Mouse (Mus musculus) forebrain, postnatal 0 days (tissue): Measurements from ENCODE around the gene Txnrd1. TPM values are rescaled to one million over a fixed set of nuclear protein-coding genes. Genes with fewer than 3 reads are reported as not detected.
A peak's percentile ranks its signal among the peaks of the same experiment; 100 is the strongest.

Source experiments
- ATAC-seq: fragments of 200-750 bp; cut with Nextera tagmentation; 2 replicates; pipeline ENCODE4 v1.8.0; 2017; ENCODE audit warnings: mild to moderate bottlenecking, moderate library complexity
- DNase-seq: peaks from one replicate; pipeline ENCODE4 v3.0.0-alpha.2; 2015
- H3K27ac ChIP-seq: fragments of 300-500 bp; sonication (generic); 2 replicates; pipeline ENCODE4 v1.5.1; 2014; ENCODE audit warnings: low read depth, mild to moderate bottlenecking, antibody characterized with exemption, low read length, moderate library complexity, mixed read lengths
- H3K27me3 ChIP-seq: fragments of 300-500 bp; sonication (generic); 2 replicates; pipeline ENCODE4 v1.6.1; 2014; ENCODE audit warnings: mild to moderate bottlenecking, low read length, mixed read lengths; ENCODE audit not compliant: insufficient read depth
- H3K36me3 ChIP-seq: fragments of 300-500 bp; sonication (generic); 2 replicates; pipeline ENCODE4 v1.6.1; 2014; ENCODE audit warnings: mild to moderate bottlenecking, moderate library complexity; ENCODE audit not compliant: insufficient read depth
- H3K4me1 ChIP-seq: fragments of 300-500 bp; sonication (generic); 2 replicates; pipeline ENCODE4 v1.6.1; 2014; ENCODE audit warnings: antibody characterized with exemption; ENCODE audit not compliant: insufficient read depth
- H3K4me2 ChIP-seq: fragments of 300-500 bp; sonication (generic); 2 replicates; pipeline ENCODE4 v1.6.1; 2014; ENCODE audit warnings: low read depth, mild to moderate bottlenecking, moderate library complexity
- H3K4me3 ChIP-seq: fragments of 300-500 bp; sonication (generic); 2 replicates; pipeline ENCODE4 v1.5.1; 2014; ENCODE audit warnings: low read depth, low read length, mixed read lengths
- H3K9ac ChIP-seq: fragments of 300-500 bp; sonication (generic); 2 replicates; pipeline ENCODE4 v1.6.1; 2014; ENCODE audit warnings: mild to moderate bottlenecking
- H3K9me3 ChIP-seq: fragments of 300-500 bp; sonication (generic); 2 replicates; pipeline ENCODE4 v1.6.1; 2016; ENCODE audit warnings: low read length
- CTCF ChIP-seq: sonication (generic); IDR thresholded peaks from 2 replicates; pipeline ENCODE4 v1.5.1; 2016; ENCODE audit warnings: antibody characterized with exemption, control low read depth, low read depth
- WGBS: fragments of 180-500 bp; shearing (Covaris S2); extraction: QIAGEN DNeasy Blood & Tissue Kit; methylation state at CpG from one replicate; pipeline ENCODE4 v1.1.7; 2014; 5-methylcytosine and 5-hydroxymethylcytosine counted together
- polyA plus RNA-seq: library from polyadenylated mRNA; unstranded; fragments of >200 nt; fragmentation: Nextera tagmentation; extraction: Ambion mirVana; gene quantifications from 2 replicates; pipeline ENCODE4 v1.2.1, GENCODE M21; 2015
- total RNA-seq: library from RNA; depleted of rRNA; stranded (reverse); fragments of >200 nt; gene quantifications from 2 replicates; pipeline ENCODE4 v1.2.3, GENCODE M21; 2014

The Txnrd1 gene
- total and polyA plus RNA-seq, 2 experiments from 2014 or later: 81.5 to 108 TPM

GRCm38 (mm10) chr10:82796471-82797118, 37.2 kb upstream of the Txnrd1 start:
- DNase-seq: peak; percentile 24
- ATAC-seq: no peak
- WGBS: 31% methylated on average over 12 of the region's 12 CpGs

DNA sequence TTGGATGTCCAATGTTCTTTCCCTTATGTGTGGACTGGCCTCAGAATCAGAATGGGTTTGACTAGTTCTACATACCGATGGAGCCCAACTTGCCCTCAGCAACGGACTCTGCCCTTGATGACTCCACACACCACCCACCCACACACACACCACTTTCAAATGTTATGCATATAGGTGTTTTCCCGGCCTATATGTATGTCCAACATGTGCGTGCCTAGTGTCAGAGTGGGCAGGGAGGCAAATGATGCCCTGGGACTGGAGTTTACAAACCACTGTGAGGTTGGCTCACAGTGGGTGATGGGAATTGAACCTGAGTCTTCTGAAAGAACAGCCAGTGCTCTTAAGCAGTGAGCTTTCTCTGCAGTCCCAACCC, 36.6 kb upstream of the Txnrd1 start:
- no peak for DNase-seq
- H3K9me3 ChIP-seq: no peaks in the 10 kb centered on the region
- TF ChIP-seq CTCF: no peak
- H3K36me3 ChIP-seq: no peaks in the 10 kb centered on the region
- H3K4me3 ChIP-seq: no peak overlapping the region
- H3K4me2 ChIP-seq: no peak overlapping the region
- H3K27ac ChIP-seq: no peak overlapping the region
- no peaks in the 10 kb centered on the region for H3K27me3 ChIP-seq
- no peak for ATAC-seq
- peaks cover 5% of the 10 kb centered on the region; the same call in 1 of the 2 replicates for H3K4me1 ChIP-seq
- H3K9ac ChIP-seq: no peak overlapping the region
- 91% methylated on average over 4 of the region's 4 CpGs for WGBS

More at GRCm38 (mm10) chr10:82796471-82797118, 37.2 kb upstream of the Txnrd1 start:
- peaks cover 5% of the 10 kb centered on the region; the same call in 1 of the 2 replicates for H3K4me1 ChIP-seq
- no peak overlapping the region for H3K4me3 ChIP-seq
- H3K4me2 ChIP-seq: no peak overlapping the region
- no peaks in the 10 kb centered on the region for H3K9me3 ChIP-seq
- no peaks in the 10 kb centered on the region for H3K36me3 ChIP-seq
- TF ChIP-seq CTCF: no peak
- H3K27ac ChIP-seq: no peak overlapping the region
- H3K9ac ChIP-seq: peak overlapping the region; percentile 19; the same call in 1 of the 2 replicates
- no peaks in the 10 kb centered on the region for H3K27me3 ChIP-seq

- no peaks in the 10 kb centered on the region for H3K27me3 ChIP-seq
- 64% methylated on average over 11 of the region's 11 CpGs for WGBS
Measured at GRCm38 (mm10) chr10:82798312-82798933, 35.3 kb upstream of the Txnrd1 start.

GRCm38 (mm10) chr10:82800094-82800493, 33.7 kb upstream of the Txnrd1 start:
- Histone ChIP-seq H3K4me2 (no peak overlapping the region), H3K27me3 (no peaks in the 10 kb centered on the region), H3K27ac (no peak overlapping the region), H3K9ac (no peak overlapping the region), H3K4me3 (no peak overlapping the region), H3K4me1 (peaks cover 2% of the 10 kb centered on the region; the same call in 1 of the 2 replicates), H3K9me3 (no peaks in the 10 kb centered on the region), H3K36me3 (no peaks in the 10 kb centered on the region)
- ATAC-seq (no peak), DNase-seq (no peak)
- 70% methylated on average over 5 of the region's 5 CpGs for WGBS
- no peak for TF ChIP-seq CTCF

More at GRCm38 (mm10) chr10:82798312-82798933, 35.3 kb upstream of the Txnrd1 start:
- Histone ChIP-seq H3K9ac (no peak overlapping the region), H3K4me3 (no peak overlapping the region), H3K9me3 (no peaks in the 10 kb centered on the region), H3K4me1 (peaks cover 5% of the 10 kb centered on the region; the same call in 1 of the 2 replicates), H3K36me3 (no peaks in the 10 kb centered on the region), H3K27ac (no peak overlapping the region), H3K4me2 (no peak overlapping the region)
- TF ChIP-seq CTCF: peak; percentile 25; the same call in 1 of the 2 replicates
- DNase-seq (no peak), ATAC-seq (no peak)

GRCm38 (mm10) chr10:82804396-82804795, 29.4 kb upstream of the Txnrd1 start:
- H3K4me3 ChIP-seq: no peak overlapping the region
- DNase-seq: no peak
- no peaks in the 10 kb centered on the region for H3K4me1 ChIP-seq
- no peaks in the 10 kb centered on the region for H3K9me3 ChIP-seq
- no peak overlapping the region for H3K9ac ChIP-seq
- no peaks in the 10 kb centered on the region for H3K27me3 ChIP-seq
- H3K36me3 ChIP-seq: no peaks in the 10 kb centered on the region
- no peak overlapping the region for H3K4me2 ChIP-seq
- ATAC-seq: no peak
- no peak for TF ChIP-seq CTCF
- 72% methylated on average over 3 of the region's 3 CpGs for WGBS
- no peak overlapping the region for H3K27ac ChIP-seq

DNA sequence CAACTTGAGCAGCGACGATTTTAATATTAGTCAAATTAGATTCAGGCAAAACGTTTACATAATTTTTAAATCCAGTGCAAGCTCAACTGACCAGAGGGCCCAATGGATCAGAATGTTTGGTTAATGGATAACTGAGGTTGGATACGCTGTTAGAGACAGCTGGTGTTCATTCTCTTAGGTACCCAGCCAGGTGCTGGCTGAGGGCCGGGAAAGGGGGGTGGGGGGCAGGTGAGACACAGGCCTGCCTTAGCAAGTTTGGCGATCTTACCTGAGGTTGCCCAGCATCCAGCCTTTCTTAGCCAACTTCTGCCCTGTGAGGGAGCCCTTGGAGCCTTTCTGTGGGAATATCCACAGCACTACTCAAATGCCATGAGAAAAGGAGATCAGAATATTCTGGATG, 28.6 kb upstream of the Txnrd1 start:
- Histone ChIP-seq H3K4me1 (no peaks in the 10 kb centered on the region), H3K4me2 (no peak overlapping the region), H3K4me3 (no peak overlapping the region), H3K27ac (no peak overlapping the region), H3K36me3 (no peaks in the 10 kb centered on the region), H3K27me3 (no peaks in the 10 kb centered on the region), H3K9me3 (no peaks in the 10 kb centered on the region), H3K9ac (no peak overlapping the region)
- no peak for ATAC-seq
- no peak for DNase-seq
- 90% methylated on average over 6 of the region's 6 CpGs for WGBS
- TF ChIP-seq CTCF: no peak

- H3K27me3 ChIP-seq: no peaks in the 10 kb centered on the region
- DNase-seq (no peak), ATAC-seq (no peak)
- H3K4me1 ChIP-seq: no peaks in the 10 kb centered on the region
- H3K27ac ChIP-seq: no peak overlapping the region
- no peaks in the 10 kb centered on the region for H3K9me3 ChIP-seq
- H3K9ac ChIP-seq: no peak overlapping the region
- no peaks in the 10 kb centered on the region for H3K36me3 ChIP-seq
- H3K4me3 ChIP-seq: no peak overlapping the region
- no peak for TF ChIP-seq CTCF
- WGBS: 84% methylated on average over 8 of the region's 8 CpGs
- no peak overlapping the region for H3K4me2 ChIP-seq
Measured at GRCm38 (mm10) chr10:82806414-82806813, 27.3 kb upstream of the Txnrd1 start.
